Mouse (Mus musculus) cerebellum, adult 11-12 months (tissue): Measurements from ENCODE around the gene Morc3.

ENCODE experiments used
- DNase-seq: peaks from one replicate; pipeline ENCODE4 v3.0.0; 2022

Gene Morc3

DNA sequence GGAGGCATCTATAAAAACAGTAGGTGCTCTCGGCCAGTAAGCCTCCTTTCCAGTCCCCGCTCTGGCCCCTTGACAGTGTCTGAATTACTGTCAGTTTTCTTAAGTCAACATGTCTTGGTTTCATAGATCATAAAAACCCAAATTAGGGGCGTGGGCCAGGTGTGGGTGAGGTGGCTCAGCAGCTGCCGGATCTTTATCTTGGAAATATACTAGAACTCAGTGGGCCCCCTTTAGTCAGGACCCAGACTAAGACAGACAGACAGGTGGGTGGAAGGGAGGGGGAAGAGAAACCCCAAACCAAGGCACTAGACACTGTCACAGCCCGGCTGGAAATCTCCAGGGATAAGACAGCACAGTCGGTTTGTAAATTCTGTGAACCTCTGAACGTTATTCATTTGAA, 91.9 kb downstream of the Morc3 start:
- DNase-seq: no peak
